Mouse (Mus musculus): ENCODE results near the gene Cbfa2t3. TPM values are rescaled to one million over a fixed set of nuclear protein-coding genes. Genes with fewer than 3 reads are reported as not detected.

The Cbfa2t3 gene
- total and polyA plus RNA-seq, 2 experiments: 0.28 to 1.3 TPM

GRCm38 (mm10) chr8:122707184-122707583 is 8.3 kb upstream of the Cbfa2t3 start:
- DNase-seq (ENCODE audit: extremely low read depth, low read depth, low spot score): no peak
- no peaks in the 10 kb centered on the region for H3K4me1 ChIP-seq (ENCODE audit: control insufficient read depth, insufficient read depth, low read length)
- H3K4me3 ChIP-seq (ENCODE audit: insufficient read depth, low read depth, low read length): no peak overlapping the region
- 81% methylated on average over 4 of the region's 4 CpGs for WGBS
- no peaks in the 10 kb centered on the region for H3K27me3 ChIP-seq (ENCODE audit: control insufficient read depth, insufficient read depth, low read length)
- no peak for TF ChIP-seq POLR2A (IDR thresholded peaks at IDR 0.05; ENCODE audit: extremely low read depth, insufficient read depth, low read length)
- no peak for TF ChIP-seq CTCF (IDR thresholded peaks at IDR 0.05; ENCODE audit: low read depth, low read length)
- H3K79me2 ChIP-seq (ENCODE audit: control insufficient read depth, insufficient read depth, low read length): no peaks in the 10 kb centered on the region
- no peak overlapping the region for H3K9ac ChIP-seq (ENCODE audit: low read depth, low read length)
- no peak overlapping the region for H3K27ac ChIP-seq (replicated peaks; ENCODE audit: insufficient read depth, low read depth, low read length)
- H3K36me3 ChIP-seq (ENCODE audit: control insufficient read depth, insufficient read depth, low read length): no peaks in the 10 kb centered on the region

DNA sequence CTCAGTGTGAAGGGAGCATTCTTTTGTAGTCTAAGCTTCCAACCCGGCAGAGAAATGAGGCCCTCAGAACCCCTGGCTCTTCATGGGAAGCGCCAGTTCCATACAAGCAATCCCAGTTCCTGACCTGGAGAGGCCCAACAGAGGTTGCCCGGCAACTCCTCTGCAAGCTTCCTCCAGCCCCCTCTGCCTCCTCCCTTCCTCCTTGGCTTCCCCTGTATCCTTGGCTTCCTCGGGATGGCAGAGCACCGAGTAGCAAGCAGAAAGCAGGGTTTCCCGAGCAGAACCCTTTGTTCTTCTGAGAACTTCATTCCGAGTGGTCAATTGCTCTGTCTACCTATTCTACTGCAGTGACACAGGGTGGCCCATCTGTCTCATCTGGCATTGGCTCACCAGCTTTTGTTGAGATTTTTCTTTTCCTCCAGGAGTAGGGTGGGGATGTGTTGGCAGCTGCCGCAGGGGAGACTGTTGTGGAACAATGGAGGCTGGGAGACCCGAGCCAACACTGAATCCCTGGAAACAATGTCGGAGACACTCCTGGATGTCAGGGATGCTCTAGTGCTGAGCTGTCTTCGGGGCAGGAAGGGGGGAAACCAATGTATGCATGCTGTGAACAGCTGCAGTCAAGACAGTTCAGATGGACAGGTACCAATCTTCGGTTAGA is 7.1 kb upstream of the Cbfa2t3 start:
- Histone ChIP-seq H3K9ac (ENCODE audit: low read depth, low read length) (no peak overlapping the region; the same call in 1 of the 2 replicates), H3K4me3 (ENCODE audit: insufficient read depth, low read depth, low read length) (no peak overlapping the region), H3K27me3 (ENCODE audit: control insufficient read depth, insufficient read depth, low read length) (no peaks in the 10 kb centered on the region), H3K79me2 (ENCODE audit: control insufficient read depth, insufficient read depth, low read length) (no peaks in the 10 kb centered on the region), H3K36me3 (ENCODE audit: control insufficient read depth, insufficient read depth, low read length) (no peaks in the 10 kb centered on the region), H3K4me1 (ENCODE audit: control insufficient read depth, insufficient read depth, low read length) (no peaks in the 10 kb centered on the region), H3K27ac (replicated peaks; ENCODE audit: insufficient read depth, low read depth, low read length) (no peak overlapping the region)
- DNase-seq (ENCODE audit: extremely low read depth, low read depth, low spot score): no peak
- WGBS: 67% methylated on average over 12 of the region's 12 CpGs
- TF ChIP-seq CTCF (IDR thresholded peaks at IDR 0.05; ENCODE audit: low read depth, low read length): no peak
- no peak for TF ChIP-seq POLR2A (IDR thresholded peaks at IDR 0.05; ENCODE audit: extremely low read depth, insufficient read depth, low read length)

GRCm38 (mm10) chr8:122704612-122705011 is 5.7 kb upstream of the Cbfa2t3 start:
- TF ChIP-seq POLR2A (IDR thresholded peaks at IDR 0.05; ENCODE audit: extremely low read depth, insufficient read depth, low read length) (no peak), CTCF (IDR thresholded peaks at IDR 0.05; ENCODE audit: low read depth, low read length) (no peak)
- Histone ChIP-seq H3K36me3 (ENCODE audit: control insufficient read depth, insufficient read depth, low read length) (no peaks in the 10 kb centered on the region), H3K4me3 (ENCODE audit: insufficient read depth, low read depth, low read length) (no peak overlapping the region), H3K27me3 (ENCODE audit: control insufficient read depth, insufficient read depth, low read length) (no peaks in the 10 kb centered on the region), H3K27ac (replicated peaks; ENCODE audit: insufficient read depth, low read depth, low read length) (no peak overlapping the region), H3K4me1 (ENCODE audit: control insufficient read depth, insufficient read depth, low read length) (no peaks in the 10 kb centered on the region), H3K9ac (ENCODE audit: low read depth, low read length) (no peak overlapping the region), H3K79me2 (ENCODE audit: control insufficient read depth, insufficient read depth, low read length) (no peaks in the 10 kb centered on the region)
- 93% methylated on average over 3 of the region's 3 CpGs for WGBS
- DNase-seq (ENCODE audit: extremely low read depth, low read depth, low spot score): no peak

- Histone ChIP-seq H3K27me3 (ENCODE audit: control insufficient read depth, insufficient read depth, low read length) (no peaks in the 10 kb centered on the region), H3K27ac (replicated peaks; ENCODE audit: insufficient read depth, low read depth, low read length) (no peak overlapping the region), H3K4me1 (ENCODE audit: control insufficient read depth, insufficient read depth, low read length) (no peaks in the 10 kb centered on the region), H3K36me3 (ENCODE audit: control insufficient read depth, insufficient read depth, low read length) (no peaks in the 10 kb centered on the region), H3K9ac (ENCODE audit: low read depth, low read length) (no peak overlapping the region), H3K79me2 (ENCODE audit: control insufficient read depth, insufficient read depth, low read length) (no peaks in the 10 kb centered on the region), H3K4me3 (ENCODE audit: insufficient read depth, low read depth, low read length) (no peak overlapping the region)
- WGBS: 95% methylated on average over 6 of the region's 6 CpGs
- TF ChIP-seq POLR2A (IDR thresholded peaks at IDR 0.05; ENCODE audit: extremely low read depth, insufficient read depth, low read length) (no peak), CTCF (IDR thresholded peaks at IDR 0.05; ENCODE audit: low read depth, low read length) (no peak)
- no peak for DNase-seq (ENCODE audit: extremely low read depth, low read depth, low spot score)
Observed at GRCm38 (mm10) chr8:122702957-122703356, 4.0 kb upstream of the Cbfa2t3 start.

- Histone ChIP-seq H3K4me1 (ENCODE audit: control insufficient read depth, insufficient read depth, low read length) (no peaks in the 10 kb centered on the region), H3K79me2 (ENCODE audit: control insufficient read depth, insufficient read depth, low read length) (no peaks in the 10 kb centered on the region), H3K36me3 (ENCODE audit: control insufficient read depth, insufficient read depth, low read length) (no peaks in the 10 kb centered on the region), H3K9ac (ENCODE audit: low read depth, low read length) (no peak overlapping the region), H3K27me3 (ENCODE audit: control insufficient read depth, insufficient read depth, low read length) (no peaks in the 10 kb centered on the region), H3K27ac (replicated peaks; ENCODE audit: insufficient read depth, low read depth, low read length) (no peak overlapping the region), H3K4me3 (ENCODE audit: insufficient read depth, low read depth, low read length) (no peak overlapping the region)
- WGBS: 81% methylated on average over 10 of the region's 10 CpGs
- no peak for DNase-seq (ENCODE audit: extremely low read depth, low read depth, low spot score)
- no peak for TF ChIP-seq CTCF (IDR thresholded peaks at IDR 0.05; ENCODE audit: low read depth, low read length)
- no peak for TF ChIP-seq POLR2A (IDR thresholded peaks at IDR 0.05; ENCODE audit: extremely low read depth, insufficient read depth, low read length)
Observed at GRCm38 (mm10) chr8:122702301-122702941, 3.5 kb upstream of the Cbfa2t3 start.

All from liver, adult 2 months (tissue).